Mouse (Mus musculus) myocyte (in vitro differentiated cells): Measurements from ENCODE around the gene Triobp. TPM values are rescaled to one million over a fixed set of nuclear protein-coding genes. Genes with fewer than 3 reads are reported as not detected.

Source experiments
- H3K27me3 ChIP-seq: one replicate; pipeline ENCODE4 v1.6.1; 2011; ENCODE audit not compliant: control insufficient read depth, insufficient read depth, insufficient read length
- H3K36me3 ChIP-seq: one replicate; pipeline ENCODE4 v1.6.1; 2011; ENCODE audit not compliant: control insufficient read depth, insufficient read depth
- H3K4me2 ChIP-seq: one replicate; pipeline ENCODE4 v1.6.1; 2011; ENCODE audit warnings: low read depth, control low read depth
- H3K4me3 ChIP-seq: one replicate; pipeline ENCODE4 v1.5.1; 2011; ENCODE audit warnings: mild to moderate bottlenecking, control low read depth, moderate library complexity
- H3K79me2 ChIP-seq: one replicate; pipeline ENCODE4 v1.6.1; 2011; ENCODE audit not compliant: control insufficient read depth, insufficient read depth
- H3ac ChIP-seq: one replicate; pipeline ENCODE4 v1.6.1; 2011; ENCODE audit not compliant: control insufficient read depth, insufficient read length
- CEBPB ChIP-seq: IDR thresholded peaks from 2 replicates; pipeline ENCODE4 v1.6.1; 2011; ENCODE audit warnings: mild to moderate bottlenecking, moderate library complexity; ENCODE audit not compliant: poor library complexity, insufficient read depth, severe bottlenecking
- E2F4 ChIP-seq: IDR thresholded peaks from one replicate; pipeline ENCODE4 v1.6.1; 2011; ENCODE audit warnings: mild to moderate bottlenecking, control low read depth, moderate library complexity; ENCODE audit not compliant: insufficient read depth
- MAX ChIP-seq: IDR thresholded peaks from one replicate; pipeline ENCODE4 v1.6.1; 2011; ENCODE audit warnings: low read depth, mild to moderate bottlenecking, control low read depth
- MYOD1 ChIP-seq, 3 experiments: IDR thresholded peaks; one replicate each; pipeline ENCODE4 v1.6.1; 2011; ENCODE audit warnings: control low read depth in 2 of 3, low read depth in 2 of 3, mild to moderate bottlenecking in 2 of 3, moderate library complexity in 1 of 3; ENCODE audit not compliant: insufficient read length in 2 of 3, control insufficient read depth in 1 of 3
- MYOG ChIP-seq, 3 experiments: IDR thresholded peaks; one replicate each; pipeline ENCODE4 v1.6.1; 2011; ENCODE audit warnings: control low read depth in 2 of 3, low read depth in 2 of 3, mild to moderate bottlenecking in 2 of 3; ENCODE audit not compliant: insufficient read length in 2 of 3, control insufficient read depth in 1 of 3, insufficient read depth in 1 of 3
- POLR2A ChIP-seq: IDR thresholded peaks from one replicate; pipeline ENCODE4 v1.6.1; 2011; ENCODE audit warnings: low read depth, mild to moderate bottlenecking, control low read depth, moderate library complexity; ENCODE audit not compliant: insufficient read length
- POLR2AphosphoS2 ChIP-seq: IDR thresholded peaks from one replicate; pipeline ENCODE4 v1.6.1; 2011; ENCODE audit warnings: low read depth, control low read depth; ENCODE audit not compliant: insufficient read length
- REST ChIP-seq: IDR thresholded peaks from one replicate; pipeline ENCODE4 v1.6.1; 2011; ENCODE audit warnings: mild to moderate bottlenecking, control low read depth, moderate library complexity; ENCODE audit not compliant: insufficient read depth, insufficient read length
- SRF ChIP-seq: IDR thresholded peaks from one replicate; pipeline ENCODE4 v1.6.1; 2011; ENCODE audit warnings: low read depth; ENCODE audit not compliant: control insufficient read depth, insufficient read length
- TCF12 ChIP-seq: IDR thresholded peaks from one replicate; pipeline ENCODE4 v1.6.1; 2011; ENCODE audit warnings: mild to moderate bottlenecking, control low read depth; ENCODE audit not compliant: poor library complexity, insufficient read depth, severe bottlenecking
- TCF3 ChIP-seq: IDR thresholded peaks from one replicate; pipeline ENCODE4 v1.6.1; 2011; ENCODE audit warnings: low read depth, control low read depth; ENCODE audit not compliant: insufficient read length
- USF1 ChIP-seq: IDR thresholded peaks from one replicate; pipeline ENCODE4 v1.6.1; 2011; ENCODE audit warnings: low read depth, mild to moderate bottlenecking, control low read depth, moderate library complexity
- polyA plus RNA-seq: library from polyadenylated mRNA; unstranded; fragments of >200 nt; fragmentation: generic; extraction: Trizol; gene quantifications from one replicate; pipeline ENCODE4 v1.2.1, GENCODE M21; 2012; ENCODE audit warnings: missing spikeins

Triobp gene
- polyA plus RNA-seq, 1 experiment, result 19.9 TPM

- Histone ChIP-seq H3K27me3 (no peaks in the 10 kb centered on the region), H3K36me3 (no peaks in the 10 kb centered on the region), H3K4me2 (peak overlapping the region; percentile 70), H3K4me3 (peak overlapping the region; percentile 22), H3K79me2 (peaks cover 14% of the 10 kb centered on the region), H3ac (no peak overlapping the region)
- no peak for TF ChIP-seq USF1
- no peak for TF ChIP-seq E2F4
- no peak for TF ChIP-seq TCF12
- TF ChIP-seq MYOD1 (IDR thresholded peaks at IDR 0.05; ENCODE audit: control insufficient read depth in 1 of 3, insufficient read length in 2 of 3, low read depth in 2 of 3), result no peak
- TF ChIP-seq CEBPB, result no peak
- TF ChIP-seq POLR2AphosphoS2, result peak; percentile 5
- TF ChIP-seq MYOG (IDR thresholded peaks at IDR 0.05; ENCODE audit: control insufficient read depth in 1 of 3, insufficient read depth in 1 of 3, insufficient read length in 2 of 3, low read depth in 2 of 3), result no peak
- no peak for TF ChIP-seq POLR2A
These were observed 31.3 kb upstream of the Triobp start for GRCm38 (mm10) chr15:78916052-78916826.

- Histone ChIP-seq H3K4me3 (no peak overlapping the region), H3K36me3 (no peaks in the 10 kb centered on the region), H3ac (no peak overlapping the region), H3K27me3 (no peaks in the 10 kb centered on the region), H3K79me2 (peaks cover 14% of the 10 kb centered on the region), H3K4me2 (no peak overlapping the region)
- TF ChIP-seq POLR2AphosphoS2, result peak; percentile 22
- TF ChIP-seq TCF3, result no peak
- no peak for TF ChIP-seq TCF12
- TF ChIP-seq POLR2A, result no peak
- TF ChIP-seq CEBPB, result no peak
These were observed 29.4 kb upstream of the Triobp start for GRCm38 (mm10) chr15:78918126-78918525.

- no peak for TF ChIP-seq MAX
- no peak for TF ChIP-seq POLR2AphosphoS2
- TF ChIP-seq REST, result no peak
- no peak for TF ChIP-seq MYOD1 (IDR thresholded peaks at IDR 0.05; ENCODE audit: control insufficient read depth in 1 of 3, insufficient read length in 2 of 3, low read depth in 2 of 3)
- TF ChIP-seq E2F4, result no peak
- no peak for TF ChIP-seq CEBPB
- no peak for TF ChIP-seq SRF
- TF ChIP-seq TCF12, result no peak
- TF ChIP-seq POLR2A, result no peak
- TF ChIP-seq USF1, result no peak
- no peak overlapping the region for H3K4me3 ChIP-seq
- no peaks in the 10 kb centered on the region for H3K36me3 ChIP-seq
- no peaks in the 10 kb centered on the region for H3K27me3 ChIP-seq
- no peak overlapping the region for H3K4me2 ChIP-seq
- H3K79me2 ChIP-seq, result peaks cover 8% of the 10 kb centered on the region
- no peak overlapping the region for H3ac ChIP-seq
These were observed 27.6 kb upstream of the Triobp start for GRCm38 (mm10) chr15:78919914-78920313.

- H3K4me3 ChIP-seq, result no peak overlapping the region
- no peaks in the 10 kb centered on the region for H3K36me3 ChIP-seq
- peaks cover 13% of the 10 kb centered on the region for H3K79me2 ChIP-seq
- no peak overlapping the region for H3ac ChIP-seq
- no peak for TF ChIP-seq TCF3
- TF ChIP-seq E2F4, result no peak
- TF ChIP-seq SRF, result no peak
- no peak for TF ChIP-seq POLR2AphosphoS2
- no peak for TF ChIP-seq MYOG (IDR thresholded peaks at IDR 0.05; ENCODE audit: control insufficient read depth in 1 of 3, insufficient read depth in 1 of 3, insufficient read length in 2 of 3, low read depth in 2 of 3)
- TF ChIP-seq USF1, result no peak
- TF ChIP-seq CEBPB, result no peak
- no peak for TF ChIP-seq REST
- TF ChIP-seq MYOD1 (IDR thresholded peaks at IDR 0.05; ENCODE audit: control insufficient read depth in 1 of 3, insufficient read length in 2 of 3, low read depth in 2 of 3), result no peak
- no peak for TF ChIP-seq POLR2A
- TF ChIP-seq TCF12, result no peak
- no peak for TF ChIP-seq MAX
- H3K4me2 ChIP-seq, result no peak overlapping the region
- no peaks in the 10 kb centered on the region for H3K27me3 ChIP-seq
These were observed 24.8 kb upstream of the Triobp start for GRCm38 (mm10) chr15:78922700-78923099.

GRCm38 (mm10) chr15:78923585-78923984 lies 23.9 kb upstream of the Triobp start:
- Histone ChIP-seq H3K36me3 (peaks cover 3% of the 10 kb centered on the region), H3K79me2 (peaks cover 18% of the 10 kb centered on the region), H3ac (no peak overlapping the region), H3K4me2 (no peak overlapping the region), H3K4me3 (no peak overlapping the region), H3K27me3 (no peaks in the 10 kb centered on the region)
- TF ChIP-seq TCF3 (no peak), TCF12 (no peak), USF1 (no peak), POLR2AphosphoS2 (no peak), MYOG (IDR thresholded peaks at IDR 0.05; ENCODE audit: control insufficient read depth in 1 of 3, insufficient read depth in 1 of 3, insufficient read length in 2 of 3, low read depth in 2 of 3) (no peak)
